Mouse (Mus musculus) limb, embryonic 14.5 days (tissue): ENCODE measurements around the gene Rwdd4a. TPM values are rescaled to one million over a fixed set of nuclear protein-coding genes. Genes with fewer than 3 reads are reported as not detected.

Source experiments
- ATAC-seq: fragments of 200-750 bp; cut with Nextera tagmentation; 2 replicates; pipeline ENCODE4 v1.8.0; 2017; ENCODE audit warnings: low read depth, moderate number of reproducible peaks, moderate TSS enrichment; ENCODE audit not compliant: low FRiP score
- DNase-seq: peaks from one replicate; pipeline ENCODE4 v3.0.0-alpha.2; 2015; ENCODE audit warnings: low spot score
- H3K27ac ChIP-seq: fragments of 300-500 bp; sonication (generic); replicated peaks from 2 replicates; pipeline ENCODE4 v1.5.1; 2014; ENCODE audit warnings: low read depth, mild to moderate bottlenecking, low read length, moderate library complexity, mixed read lengths
- H3K27me3 ChIP-seq: fragments of 300-500 bp; sonication (generic); 2 replicates; pipeline ENCODE4 v1.6.1; 2014; ENCODE audit warnings: low read length, mixed read lengths; ENCODE audit not compliant: control insufficient read depth, insufficient read depth
- H3K36me3 ChIP-seq: fragments of 300-500 bp; sonication (generic); 2 replicates; pipeline ENCODE4 v1.6.1; 2014; ENCODE audit warnings: mild to moderate bottlenecking, low read length, moderate library complexity, mixed read lengths; ENCODE audit not compliant: control insufficient read depth, insufficient read depth
- H3K4me1 ChIP-seq: fragments of 300-500 bp; sonication (generic); 2 replicates; pipeline ENCODE4 v1.6.1; 2014; ENCODE audit warnings: antibody characterized with exemption, low read length, mixed read lengths; ENCODE audit not compliant: control insufficient read depth, insufficient read depth
- H3K4me2 ChIP-seq: fragments of 300-500 bp; sonication (generic); replicated peaks from 2 replicates; pipeline ENCODE4 v1.6.1; 2014; ENCODE audit warnings: low read depth, mild to moderate bottlenecking, low read length, moderate library complexity; ENCODE audit not compliant: severe bottlenecking
- H3K4me3 ChIP-seq: fragments of 300-500 bp; sonication (generic); replicated peaks from 2 replicates; pipeline ENCODE4 v1.5.1; 2014; ENCODE audit warnings: low read length
- H3K9ac ChIP-seq: fragments of 300-500 bp; sonication (generic); 2 replicates; pipeline ENCODE4 v1.6.1; 2014; ENCODE audit warnings: mild to moderate bottlenecking, low read depth, low read length, moderate library complexity; ENCODE audit not compliant: severe bottlenecking
- H3K9me3 ChIP-seq: fragments of 300-500 bp; sonication (generic); 2 replicates; pipeline ENCODE4 v1.6.1; 2016; ENCODE audit warnings: low read length; ENCODE audit not compliant: control insufficient read depth
- POLR2A ChIP-seq: fragments of 200-500 bp; IDR thresholded peaks from 2 replicates; pipeline ENCODE4 v1.8.0; 2012; ENCODE audit warnings: inconsistent platforms, mild to moderate bottlenecking, moderate library complexity, borderline replicate concordance; ENCODE audit not compliant: insufficient read depth, insufficient read length; ENCODE audit errors: extremely low read depth
- WGBS: fragments of 180-500 bp; shearing (Covaris S2); extraction: QIAGEN DNeasy Blood & Tissue Kit; methylation state at CpG from one replicate; pipeline ENCODE4 v1.1.7; 2014; 5-methylcytosine and 5-hydroxymethylcytosine counted together
- polyA plus RNA-seq, 2 experiments: library from polyadenylated mRNA; depleted of rRNA in 1 of 2; stranded (reverse) in 1 of 2; unstranded in 1 of 2; fragments of >200 nt; fragmentation: Nextera tagmentation in 1 of 2; extraction: Ambion mirVana in 1 of 2; gene quantifications; 2 replicates each; pipeline versions ENCODE4 v1.2.1 to v1.2.3; 2012 to 2014

Gene Rwdd4a
- polyA plus RNA-seq, 2 experiments = 24.4 to 40.5 TPM

GRCm38 (mm10) chr8:47501994-47502393, 31.5 kb upstream of the Rwdd4a start:
- peaks cover 92% of the 10 kb centered on the region for H3K36me3 ChIP-seq
- WGBS = 78% methylated on average over 2 of the region's 2 CpGs
- H3K27me3 ChIP-seq = no peaks in the 10 kb centered on the region
- no peak for TF ChIP-seq POLR2A
- DNase-seq = no peak
- no peaks in the 10 kb centered on the region for H3K4me1 ChIP-seq
- H3K9me3 ChIP-seq = no peaks in the 10 kb centered on the region
- H3K9ac ChIP-seq = no peak overlapping the region
- no peak overlapping the region for H3K27ac ChIP-seq
- H3K4me3 ChIP-seq = no peak overlapping the region
- ATAC-seq = no peak
- H3K4me2 ChIP-seq = no peak overlapping the region

GRCm38 (mm10) chr8:47502546-47502945, 30.9 kb upstream of the Rwdd4a start:
- no peaks in the 10 kb centered on the region for H3K27me3 ChIP-seq
- H3K36me3 ChIP-seq = peaks cover 90% of the 10 kb centered on the region
- 93% methylated on average over 13 of the region's 13 CpGs for WGBS
- no peak for TF ChIP-seq POLR2A
- no peaks in the 10 kb centered on the region for H3K9me3 ChIP-seq
- H3K4me1 ChIP-seq = no peaks in the 10 kb centered on the region
- H3K27ac ChIP-seq = no peak overlapping the region
- DNase-seq (no peak), ATAC-seq (no peak)
- no peak overlapping the region for H3K9ac ChIP-seq
- no peak overlapping the region for H3K4me3 ChIP-seq
- no peak overlapping the region for H3K4me2 ChIP-seq

GRCm38 (mm10) chr8:47505431-47505830, 28.0 kb upstream of the Rwdd4a start:
- 94% methylated on average over 12 of the region's 12 CpGs for WGBS
- no peak for ATAC-seq
- H3K9me3 ChIP-seq = no peaks in the 10 kb centered on the region
- DNase-seq = no peak
- no peak overlapping the region for H3K4me2 ChIP-seq
- H3K4me1 ChIP-seq = no peaks in the 10 kb centered on the region
- TF ChIP-seq POLR2A = no peak
- H3K27me3 ChIP-seq = no peaks in the 10 kb centered on the region
- peaks cover 85% of the 10 kb centered on the region for H3K36me3 ChIP-seq
- H3K9ac ChIP-seq = no peak overlapping the region
- H3K27ac ChIP-seq = no peak overlapping the region
- no peak overlapping the region for H3K4me3 ChIP-seq

GRCm38 (mm10) chr8:47510930-47511329, 22.5 kb upstream of the Rwdd4a start:
- Histone ChIP-seq H3K4me2 (no peak overlapping the region), H3K27me3 (no peaks in the 10 kb centered on the region), H3K9me3 (no peaks in the 10 kb centered on the region), H3K4me1 (no peaks in the 10 kb centered on the region), H3K4me3 (no peak overlapping the region), H3K9ac (no peak overlapping the region), H3K36me3 (peaks cover 70% of the 10 kb centered on the region), H3K27ac (no peak overlapping the region)
- ATAC-seq = no peak
- DNase-seq = no peak
- no peak for TF ChIP-seq POLR2A
- WGBS = 95% methylated on average over 9 of the region's 9 CpGs

GRCm38 (mm10) chr8:47513601-47514000, 19.9 kb upstream of the Rwdd4a start:
- no peak for TF ChIP-seq POLR2A
- Histone ChIP-seq H3K36me3 (peaks cover 72% of the 10 kb centered on the region), H3K27ac (no peak overlapping the region), H3K4me1 (no peaks in the 10 kb centered on the region), H3K4me2 (no peak overlapping the region), H3K4me3 (no peak overlapping the region), H3K9me3 (no peaks in the 10 kb centered on the region), H3K27me3 (no peaks in the 10 kb centered on the region), H3K9ac (no peak overlapping the region)
- DNase-seq (no peak), ATAC-seq (no peak)
- 92% methylated on average over 15 of the region's 15 CpGs for WGBS

- WGBS = 94% methylated on average over 1 of the region's 1 CpGs
- H3K9me3 ChIP-seq = no peaks in the 10 kb centered on the region
- H3K36me3 ChIP-seq = peaks cover 57% of the 10 kb centered on the region
- no peak overlapping the region for H3K4me2 ChIP-seq
- H3K9ac ChIP-seq = no peak overlapping the region
- peaks cover 10% of the 10 kb centered on the region; the same call in 1 of the 2 replicates for H3K4me1 ChIP-seq
- H3K27me3 ChIP-seq = no peaks in the 10 kb centered on the region
- no peak overlapping the region for H3K4me3 ChIP-seq
- TF ChIP-seq POLR2A = no peak
- ATAC-seq (no peak), DNase-seq (no peak)
- H3K27ac ChIP-seq = no peak overlapping the region
Measured at GRCm38 (mm10) chr8:47528094-47528493, 5.4 kb upstream of the Rwdd4a start.
